Mouse (Mus musculus) lung, postnatal 0 days (tissue): ENCODE results near the gene Cldn14. TPM values are rescaled to one million over a fixed set of nuclear protein-coding genes. Genes with fewer than 3 reads are reported as not detected.

ENCODE experiments used
- ATAC-seq: fragments of 200-750 bp; cut with Nextera tagmentation; 2 replicates; pipeline ENCODE4 v1.8.0; 2017; ENCODE audit warnings: moderate library complexity
- DNase-seq: peaks from one replicate; pipeline ENCODE4 v3.0.0-alpha.2; 2016; ENCODE audit warnings: low spot score
- H3K27ac ChIP-seq: fragments of 300-500 bp; sonication (generic); 2 replicates; pipeline ENCODE4 v1.5.1; 2014; ENCODE audit warnings: antibody characterized with exemption, mild to moderate bottlenecking, low read length, mixed read lengths
- H3K27me3 ChIP-seq: fragments of 300-500 bp; sonication (generic); replicated peaks from 2 replicates; pipeline ENCODE4 v1.6.1; 2014; ENCODE audit warnings: low read length, mixed read lengths; ENCODE audit not compliant: insufficient read depth
- H3K36me3 ChIP-seq: fragments of 300-500 bp; sonication (generic); 2 replicates; pipeline ENCODE4 v1.6.1; 2014; ENCODE audit warnings: low read length, mixed read lengths; ENCODE audit not compliant: insufficient read depth
- H3K4me1 ChIP-seq: fragments of 300-500 bp; sonication (generic); 2 replicates; pipeline ENCODE4 v1.6.1; 2014; ENCODE audit warnings: antibody characterized with exemption, low read depth, low read length, mixed read lengths; ENCODE audit not compliant: insufficient read depth
- H3K4me2 ChIP-seq: fragments of 300-500 bp; sonication (generic); replicated peaks from 2 replicates; pipeline ENCODE4 v1.6.1; 2014; ENCODE audit warnings: low read depth, mild to moderate bottlenecking, low read length, moderate library complexity, mixed read lengths
- H3K4me3 ChIP-seq: fragments of 300-500 bp; sonication (generic); 2 replicates; pipeline ENCODE4 v1.5.1; 2014; ENCODE audit warnings: low read depth, low read length
- H3K9ac ChIP-seq: fragments of 300-500 bp; sonication (generic); replicated peaks from 2 replicates; pipeline ENCODE4 v1.6.1; 2014; ENCODE audit warnings: low read depth, mild to moderate bottlenecking
- H3K9me3 ChIP-seq: fragments of 300-500 bp; sonication (generic); 2 replicates; pipeline ENCODE4 v1.6.1; 2016; ENCODE audit warnings: low read length, mixed read lengths
- CTCF ChIP-seq: IDR thresholded peaks from 2 replicates; pipeline ENCODE4 v1.5.1; 2016; ENCODE audit warnings: antibody characterized with exemption, mild to moderate bottlenecking
- EP300 ChIP-seq: IDR thresholded peaks from 2 replicates; pipeline ENCODE4 v1.6.1; 2016; ENCODE audit warnings: antibody characterized with exemption, mild to moderate bottlenecking, control low read depth
- WGBS: fragments of 180-500 bp; shearing (Covaris S2); extraction: QIAGEN DNeasy Blood & Tissue Kit; methylation state at CpG from one replicate; pipeline ENCODE4 v1.1.7; 2014; 5-methylcytosine and 5-hydroxymethylcytosine counted together
- polyA plus RNA-seq: library from polyadenylated mRNA; unstranded; fragments of >200 nt; fragmentation: Nextera tagmentation; extraction: Ambion mirVana; gene quantifications from 2 replicates; pipeline ENCODE4 v1.2.1, GENCODE M21; 2015

The Cldn14 gene
- not detected in 2 replicates for polyA plus RNA-seq

DNA sequence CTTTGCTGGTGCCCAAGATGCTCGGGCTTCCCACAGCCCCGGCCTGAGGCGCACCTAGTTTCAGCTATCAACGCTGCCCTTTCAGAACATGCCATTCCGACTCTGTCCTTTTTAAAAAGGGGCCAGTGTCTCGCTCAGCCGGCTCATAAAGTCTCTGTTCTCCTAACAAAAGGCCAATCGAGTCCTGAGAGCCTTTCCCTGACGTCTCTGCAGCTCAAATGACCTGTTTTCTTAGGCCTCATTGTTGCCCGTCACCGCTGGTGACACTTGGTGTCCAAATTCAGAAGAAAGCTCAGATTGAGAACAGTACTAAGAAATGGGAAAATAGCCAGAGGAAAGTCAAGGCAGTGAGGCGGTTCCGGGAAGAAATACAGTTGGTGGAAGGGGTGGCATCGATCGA, at the start of gene Cldn14:
Cldn14 (minus strand) TSS at position 101 of the 400 bp plus-strand sequence.
- 76% methylated on average over 15 of the region's 15 CpGs for WGBS
- TF ChIP-seq CTCF (no peak), EP300 (no peak)

DNA sequence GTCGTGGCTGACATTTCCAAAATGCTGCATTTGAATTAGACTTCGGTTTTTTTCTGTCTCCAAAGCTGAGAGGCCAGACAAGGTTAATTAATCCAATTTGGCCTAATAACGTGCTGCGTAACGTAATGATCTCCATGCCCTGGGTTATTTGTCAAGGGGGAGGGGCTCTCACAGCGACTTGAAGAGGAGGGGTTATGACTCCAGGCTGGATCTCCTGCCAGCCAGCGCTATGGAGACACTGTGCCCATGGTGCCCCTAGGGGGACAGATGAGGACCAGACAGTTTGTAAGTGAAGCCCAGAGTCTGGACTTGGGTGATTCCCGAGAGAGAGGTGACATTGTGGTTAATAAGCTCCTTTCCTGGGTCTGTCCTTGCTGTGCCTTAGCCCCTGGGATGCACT, 46.9 kb upstream of the Cldn14 start:
- H3K4me2 ChIP-seq = no peak overlapping the region
- H3K4me1 ChIP-seq = no peaks in the 10 kb centered on the region
- no peak for DNase-seq
- H3K36me3 ChIP-seq = no peaks in the 10 kb centered on the region
- WGBS = 61% methylated on average over 8 of the region's 8 CpGs
- no peak overlapping the region for H3K4me3 ChIP-seq
- no peaks in the 10 kb centered on the region for H3K27me3 ChIP-seq
- H3K27ac ChIP-seq = no peak overlapping the region
- TF ChIP-seq EP300 (no peak), CTCF (no peak)
- no peak for ATAC-seq
- H3K9me3 ChIP-seq = no peaks in the 10 kb centered on the region
- no peak overlapping the region for H3K9ac ChIP-seq

More for the DNA sequence above, at the start of gene Cldn14:
- DNase-seq (no peak), ATAC-seq (no peak)
- Histone ChIP-seq H3K36me3 (no peaks in the 10 kb centered on the region), H3K4me1 (no peaks in the 10 kb centered on the region), H3K27me3 (no peaks in the 10 kb centered on the region), H3K9me3 (no peaks in the 10 kb centered on the region), H3K4me3 (no peak within 1 kb of the TSS), H3K4me2 (no peak within 1 kb of the TSS), H3K27ac (no peak within 1 kb of the TSS), H3K9ac (no peak within 1 kb of the TSS)

DNA sequence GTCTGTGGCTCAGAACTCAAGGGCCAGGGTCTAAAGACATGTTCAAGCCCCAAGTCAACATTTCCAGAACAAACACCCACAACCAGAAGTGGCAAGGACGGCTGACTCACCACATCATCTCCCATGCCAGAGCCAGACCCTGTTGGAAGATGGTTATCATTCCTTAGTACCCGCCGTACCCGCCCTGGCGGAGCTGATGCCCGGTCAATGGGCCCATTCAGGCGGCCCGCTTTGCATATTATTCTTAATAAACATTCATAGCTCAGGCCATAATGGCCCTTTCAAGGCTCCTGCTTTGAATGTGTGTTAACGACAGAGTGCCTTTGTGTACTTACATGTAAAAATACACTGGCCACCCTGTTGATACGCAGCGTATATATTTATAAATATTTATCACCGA, 46.5 kb upstream of the Cldn14 start:
- H3K9me3 ChIP-seq = no peaks in the 10 kb centered on the region
- H3K9ac ChIP-seq = no peak overlapping the region
- WGBS = 75% methylated on average over 12 of the region's 12 CpGs
- no peaks in the 10 kb centered on the region for H3K27me3 ChIP-seq
- H3K4me2 ChIP-seq = no peak overlapping the region
- no peaks in the 10 kb centered on the region for H3K36me3 ChIP-seq
- DNase-seq = no peak
- no peak overlapping the region for H3K27ac ChIP-seq
- H3K4me3 ChIP-seq = no peak overlapping the region
- no peak for TF ChIP-seq CTCF
- TF ChIP-seq EP300 = no peak
- H3K4me1 ChIP-seq = no peaks in the 10 kb centered on the region
- ATAC-seq = no peak

- ATAC-seq (no peak), DNase-seq (no peak)
- H3K36me3 ChIP-seq = no peaks in the 10 kb centered on the region
- no peak overlapping the region for H3K4me3 ChIP-seq
- H3K9me3 ChIP-seq = no peaks in the 10 kb centered on the region
- H3K27ac ChIP-seq = no peak overlapping the region
- H3K27me3 ChIP-seq = no peaks in the 10 kb centered on the region
- WGBS = 89% methylated on average over 3 of the region's 3 CpGs
- H3K4me2 ChIP-seq = no peak overlapping the region
- TF ChIP-seq EP300 (no peak), CTCF (no peak)
- no peak overlapping the region for H3K9ac ChIP-seq
- no peaks in the 10 kb centered on the region for H3K4me1 ChIP-seq
These were observed 41.7 kb upstream of the Cldn14 start for GRCm38 (mm10) chr16:94050368-94050767.

DNA sequence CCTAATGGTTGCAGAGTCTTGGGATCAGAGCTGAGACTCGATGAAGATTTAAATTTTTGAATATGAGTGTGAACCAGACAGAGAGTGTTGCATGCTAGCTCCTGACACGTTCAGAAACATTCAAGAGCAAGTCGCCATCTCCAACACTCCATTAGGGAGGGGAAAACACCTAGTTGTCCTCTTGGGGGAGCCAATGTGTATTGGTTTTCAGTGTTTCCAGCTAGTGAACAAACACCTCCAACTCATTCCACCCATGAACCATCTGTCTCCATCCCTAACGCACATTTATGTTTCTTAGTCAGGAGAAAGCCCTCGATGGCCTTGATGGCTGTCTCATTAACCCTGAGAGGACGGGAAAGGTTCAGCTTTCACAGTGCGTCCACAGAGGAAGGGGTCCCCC, 36.4 kb upstream of the Cldn14 start:
- no peaks in the 10 kb centered on the region for H3K36me3 ChIP-seq
- DNase-seq (no peak), ATAC-seq (no peak)
- no peak overlapping the region for H3K27ac ChIP-seq
- no peak overlapping the region for H3K4me3 ChIP-seq
- no peak; the same call in 1 of the 2 replicates for TF ChIP-seq CTCF
- no peak for TF ChIP-seq EP300
- no peak overlapping the region for H3K4me2 ChIP-seq
- H3K9ac ChIP-seq = no peak overlapping the region
- no peaks in the 10 kb centered on the region for H3K27me3 ChIP-seq
- 30% methylated on average over 7 of the region's 7 CpGs for WGBS
- no peaks in the 10 kb centered on the region for H3K9me3 ChIP-seq
- H3K4me1 ChIP-seq = no peaks in the 10 kb centered on the region

DNA sequence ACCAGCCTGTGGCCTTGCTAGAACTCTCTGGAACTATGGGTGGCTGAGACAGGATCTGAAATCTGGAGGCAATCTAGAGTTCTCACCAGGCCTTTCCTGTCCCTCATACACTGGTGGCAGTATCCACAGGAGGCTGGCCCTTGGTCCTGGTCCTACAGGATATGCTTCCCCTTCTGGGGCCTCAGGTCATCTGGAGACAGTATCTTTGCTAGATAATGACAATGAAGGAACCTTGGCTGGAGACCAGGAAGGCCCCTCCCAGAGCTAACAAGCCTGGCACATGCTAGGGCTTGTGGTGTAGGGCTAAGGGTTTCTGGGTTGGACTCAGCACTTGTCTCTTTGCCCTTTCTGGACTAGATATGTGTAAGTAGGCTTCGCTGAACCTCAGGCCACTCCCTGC, 35.2 kb upstream of the Cldn14 start:
- DNase-seq = no peak
- no peak for TF ChIP-seq EP300
- TF ChIP-seq CTCF = no peak
- no peak overlapping the region for H3K27ac ChIP-seq
- no peak overlapping the region for H3K4me3 ChIP-seq
- H3K9ac ChIP-seq = no peak overlapping the region
- H3K27me3 ChIP-seq = no peaks in the 10 kb centered on the region
- 82% methylated on average over 1 of the region's 1 CpGs for WGBS
- no peaks in the 10 kb centered on the region for H3K9me3 ChIP-seq
- no peaks in the 10 kb centered on the region for H3K4me1 ChIP-seq
- no peaks in the 10 kb centered on the region for H3K36me3 ChIP-seq
- ATAC-seq = no peak; the same call in 1 of the 2 replicates
- no peak overlapping the region for H3K4me2 ChIP-seq
